Mouse (Mus musculus): ENCODE measurements at regions not wholly inside any gene's neighbourhood (a gene's known extent, or its start where the extent isn't known, plus 50 kb on each side); places are given as distances from the start of the nearest gene placed in this dataset.

DNA sequence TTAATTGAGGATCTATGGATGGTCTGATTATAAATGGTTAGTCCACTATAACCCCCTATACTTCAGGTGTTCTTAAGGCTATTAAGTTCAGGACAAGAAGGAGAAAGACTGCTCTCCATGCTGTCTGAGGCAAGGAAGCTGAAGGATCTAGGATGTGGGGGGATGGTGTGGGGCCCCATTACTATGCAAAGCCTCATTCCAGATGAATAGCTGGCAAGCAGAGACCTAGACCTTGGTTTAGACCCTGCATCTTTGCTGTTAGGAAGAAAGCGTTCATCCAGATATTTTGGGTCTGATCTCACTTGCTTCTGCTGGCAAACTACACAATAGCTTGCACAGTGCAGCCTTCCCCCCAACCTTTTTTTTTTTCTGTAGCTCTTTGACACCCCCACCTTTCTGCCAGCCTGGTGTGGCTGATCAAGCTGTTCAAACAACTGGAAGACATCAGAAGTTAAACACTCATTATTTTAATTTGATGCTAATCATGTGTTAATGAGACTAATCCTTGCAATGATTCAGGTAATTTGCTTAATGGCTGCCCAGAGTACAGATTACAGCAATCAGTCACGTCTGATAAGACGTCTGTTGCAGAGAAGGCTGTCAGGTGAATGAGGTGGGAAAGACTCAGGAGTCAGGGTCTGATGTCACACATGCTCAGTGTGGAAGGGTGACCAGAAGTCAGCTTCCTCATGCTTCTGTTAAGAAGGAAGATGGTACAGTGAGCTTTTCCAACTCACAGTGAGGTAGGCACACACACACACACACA is 80.9 kb upstream of the Gk2 start:
- TF ChIP-seq MEF2A (IDR thresholded peaks at IDR 0.05; ENCODE audit: borderline replicate concordance, low read depth, low read length), result no peak
- TF ChIP-seq SMC3 (IDR thresholded peaks at IDR 0.05; ENCODE audit: low read depth, low read length), result no peak
- no peak for TF ChIP-seq CTCF (conservative IDR thresholded peaks at IDR 0.05 in 1 of 2, IDR thresholded peaks at IDR 0.05 in 1 of 2; ENCODE audit: low read depth in 2 of 2, low read length in 2 of 2)
- TF ChIP-seq UBTF (IDR thresholded peaks at IDR 0.05; ENCODE audit: low read depth, low read length), result no peak
- no peak for TF ChIP-seq ZNF384 (IDR thresholded peaks at IDR 0.05; ENCODE audit: low read depth, low read length)
- TF ChIP-seq CHD1 (IDR thresholded peaks at IDR 0.05; ENCODE audit: low read depth, low read length), result no peak
- no peak for TF ChIP-seq POLR2A (IDR thresholded peaks at IDR 0.05; ENCODE audit: low read depth, low read length)
